Mouse (Mus musculus) cerebellum, postnatal 25 days (tissue): ENCODE data around the gene Abca13.
"Not testable (repeated sequence)": the region's sequence is repeated elsewhere in the genome, so short reads cannot be mapped to it uniquely, and the experiment has no call there.

Experiments used
- DNase-seq, 2 experiments: peaks; one replicate each; pipeline ENCODE4 v3.0.0; 2021; ENCODE audit warnings: mixed read lengths in 2 of 2

Gene Abca13

GRCm38 (mm10) chr11:9191555-9192131 is at the start of gene Abca13:
Gene Abca13, plus strand, starts transcription at chr11:9191942.
- no peak for DNase-seq

GRCm38 (mm10) chr11:9145113-9145512 is 46.6 kb upstream of the Abca13 start:
- no peak for DNase-seq

GRCm38 (mm10) chr11:9146115-9146514 is 45.6 kb upstream of the Abca13 start:
- DNase-seq, result no peak

GRCm38 (mm10) chr11:9146683-9147082 is 45.1 kb upstream of the Abca13 start:
- no peak for DNase-seq

- DNase-seq, result no peak
Measured at GRCm38 (mm10) chr11:9148206-9148605, 43.5 kb upstream of the Abca13 start.

- not testable (repeated sequence) for DNase-seq
Measured at GRCm38 (mm10) chr11:9150403-9150802, 41.3 kb upstream of the Abca13 start.

GRCm38 (mm10) chr11:9159953-9160352 is 31.8 kb upstream of the Abca13 start:
- no peak for DNase-seq

- no peak for DNase-seq
Measured at GRCm38 (mm10) chr11:9167331-9167730, 24.4 kb upstream of the Abca13 start.

GRCm38 (mm10) chr11:9181477-9181876 is 10.3 kb upstream of the Abca13 start:
- no peak for DNase-seq

- not testable (repeated sequence) for DNase-seq
Measured at GRCm38 (mm10) chr11:9189471-9189870, 2.3 kb upstream of the Abca13 start.

GRCm38 (mm10) chr11:9190772-9191554 is 779 bp upstream of the Abca13 start:
- DNase-seq, result no peak

- DNase-seq, result no peak
Measured at GRCm38 (mm10) chr11:9194861-9195260, 3.1 kb downstream of the Abca13 start.

- DNase-seq, result no peak
Measured at GRCm38 (mm10) chr11:9199868-9200267, 8.1 kb downstream of the Abca13 start.

GRCm38 (mm10) chr11:9210707-9211106 is 19.0 kb downstream of the Abca13 start:
- no peak for DNase-seq

GRCm38 (mm10) chr11:9213580-9213979 is 21.8 kb downstream of the Abca13 start:
- DNase-seq, result peak; percentile 78 to 83

GRCm38 (mm10) chr11:9216252-9216651 is 24.5 kb downstream of the Abca13 start:
- DNase-seq, result no peak

- DNase-seq, result no peak
Measured at GRCm38 (mm10) chr11:9220501-9220900, 28.8 kb downstream of the Abca13 start.

- no peak for DNase-seq
Measured at GRCm38 (mm10) chr11:9221646-9222045, 29.9 kb downstream of the Abca13 start.

- no peak for DNase-seq
Measured at GRCm38 (mm10) chr11:9226399-9226798, 34.7 kb downstream of the Abca13 start.

- not testable (repeated sequence) for DNase-seq
Measured at GRCm38 (mm10) chr11:9249627-9250026, 57.9 kb downstream of the Abca13 start.

GRCm38 (mm10) chr11:9263072-9263471 is 71.3 kb downstream of the Abca13 start:
- not testable (repeated sequence) for DNase-seq

- DNase-seq, result no peak
Measured at GRCm38 (mm10) chr11:9269090-9269489, 77.3 kb downstream of the Abca13 start.

GRCm38 (mm10) chr11:9285204-9285603 is 93.5 kb downstream of the Abca13 start:
- DNase-seq, result no peak

GRCm38 (mm10) chr11:9285759-9286158 is 94.0 kb downstream of the Abca13 start:
- DNase-seq, result no peak
